Mouse (Mus musculus) ES-Bruce4 (cell line): ENCODE measurements at regions not wholly inside any gene's neighbourhood (a gene's known extent, or its start where the extent isn't known, plus 50 kb on each side); places are given as distances from the start of the nearest gene placed in this dataset.

Experiments
- CTCF ChIP-seq: IDR thresholded peaks from one replicate; pipeline ENCODE4 v1.8.1; 2011; ENCODE audit warnings: low read depth, low read length
- EP300 ChIP-seq: IDR thresholded peaks from 2 replicates; pipeline ENCODE4 v1.6.1; 2011; ENCODE audit warnings: low read depth, low read length; ENCODE audit not compliant: insufficient read depth
- POLR2A ChIP-seq: IDR thresholded peaks from one replicate; pipeline ENCODE4 v1.8.1; 2011; ENCODE audit warnings: low read length; ENCODE audit not compliant: insufficient read depth

DNA sequence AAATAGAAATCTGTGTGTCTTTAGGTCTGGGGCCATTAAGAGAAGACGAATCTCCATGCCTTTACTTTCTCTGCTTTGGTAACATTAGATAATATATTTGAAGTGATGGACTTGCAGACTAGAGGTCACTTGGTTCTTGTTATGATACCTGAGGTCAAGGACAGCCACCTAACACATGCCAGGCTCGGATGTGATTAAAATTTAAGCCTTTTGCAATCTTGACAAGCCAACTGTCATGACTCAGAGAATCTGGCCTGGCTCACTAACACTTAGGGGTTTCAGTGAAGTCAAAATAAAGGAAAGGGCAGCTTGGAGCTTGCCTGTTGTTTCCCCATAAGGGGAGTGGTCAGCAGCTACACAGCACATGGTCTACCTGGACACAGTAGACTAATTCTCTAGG, 320.4 kb upstream of the Tbc1d5 start:
- TF ChIP-seq POLR2A: no peak
- TF ChIP-seq EP300: no peak
- no peak for TF ChIP-seq CTCF
